Mouse (Mus musculus): ENCODE data around the gene Gm9513. TPM values are rescaled to one million over a fixed set of nuclear protein-coding genes. Genes with fewer than 3 reads are reported as not detected.

Gene Gm9513
- total and polyA plus RNA-seq, 3 experiments: not detected

DNA sequence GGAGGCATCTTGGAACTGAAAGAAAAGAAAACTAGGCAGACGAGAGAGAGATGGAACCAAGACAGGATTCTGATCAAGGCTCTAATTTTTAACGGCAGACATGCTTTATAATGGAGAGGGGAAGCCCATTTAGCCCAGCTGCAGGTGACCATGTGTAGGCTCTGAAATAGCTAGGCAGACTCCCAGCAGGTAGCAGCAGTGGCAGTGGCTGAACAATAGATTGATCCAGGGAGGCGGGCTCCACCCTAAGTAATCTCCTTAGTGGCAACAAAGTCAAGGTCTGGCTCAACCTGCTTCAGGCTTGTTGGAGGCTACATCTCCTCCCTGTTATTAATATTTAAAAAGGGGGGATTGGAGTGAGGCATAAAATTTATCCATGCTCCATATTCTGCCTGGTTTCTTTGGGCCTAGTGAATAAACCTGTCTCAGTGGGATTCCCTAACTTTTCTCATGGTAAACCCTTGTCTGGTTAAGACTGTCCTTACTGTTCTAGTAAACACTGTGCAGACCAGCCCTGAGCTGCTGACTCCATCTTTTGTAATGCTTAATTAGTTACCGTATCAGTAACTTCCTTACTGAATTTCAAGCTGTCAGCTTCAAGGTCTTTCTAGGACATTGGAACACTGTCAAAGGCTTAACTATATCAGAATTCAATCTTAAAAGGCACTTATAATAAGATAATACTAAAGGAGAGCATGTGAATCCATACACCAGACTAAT, 19.2 kb downstream of the Gm9513 start:
- H3K27ac ChIP-seq (ENCODE audit: control insufficient read depth, low read depth, low read length): no peak overlapping the region
- H3K36me3 ChIP-seq (ENCODE audit: control insufficient read depth in 1 of 2, insufficient read depth in 2 of 2, low read length in 2 of 2): no peaks in the 10 kb centered on the region
- DNase-seq (ENCODE audit: low read depth, low spot score): no peak
- TF ChIP-seq USF1 (IDR thresholded peaks at IDR 0.05; ENCODE audit: low read depth, low read length) (no peak), BHLHE40 (IDR thresholded peaks at IDR 0.05; ENCODE audit: borderline replicate concordance, low read depth, low read length) (no peak), KAT2A (conservative IDR thresholded peaks at IDR 0.05; ENCODE audit: low read depth, low read length) (no peak), MXI1 (IDR thresholded peaks at IDR 0.05; ENCODE audit: low read depth, low read length) (no peak), SMC3 (IDR thresholded peaks at IDR 0.05; ENCODE audit: low read depth, low read length) (no peak), MYB (IDR thresholded peaks at IDR 0.05; ENCODE audit: low read depth, low read length) (no peak), TBP (IDR thresholded peaks at IDR 0.05; ENCODE audit: low read depth, low read length) (no peak), TAL1 (IDR thresholded peaks at IDR 0.05; ENCODE audit: low read length) (no peak), GATA1 (IDR thresholded peaks at IDR 0.05; ENCODE audit: low read depth, low read length) (no peak), MAZ (IDR thresholded peaks at IDR 0.05; ENCODE audit: low read depth, low read length) (no peak), POLR2A (IDR thresholded peaks at IDR 0.05; ENCODE audit: control insufficient read depth in 1 of 2, insufficient read depth in 1 of 2, low read depth in 1 of 2, low read length in 2 of 2, poor library complexity in 1 of 2) (no peak), TCF12 (IDR thresholded peaks at IDR 0.05; ENCODE audit: low read depth, low read length) (no peak), ELF1 (IDR thresholded peaks at IDR 0.05; ENCODE audit: low read depth, low read length) (no peak), MEF2A (IDR thresholded peaks at IDR 0.05; ENCODE audit: extremely low read depth, insufficient replicate concordance, low read depth, low read length, poor library complexity, severe bottlenecking) (no peak), CHD2 (IDR thresholded peaks at IDR 0.05; ENCODE audit: low read length) (no peak), ZMIZ1 (IDR thresholded peaks at IDR 0.05; ENCODE audit: low read depth, low read length) (no peak)
- H3K4me3 ChIP-seq (ENCODE audit: control insufficient read depth in 1 of 2, insufficient read depth in 1 of 2, low read depth in 2 of 2, low read length in 2 of 2): no peak overlapping the region
- no peak overlapping the region for H3K9ac ChIP-seq (ENCODE audit: control insufficient read depth, low read depth, low read length, poor library complexity, severe bottlenecking)
- no peaks in the 10 kb centered on the region for H3K27me3 ChIP-seq (ENCODE audit: control insufficient read depth in 1 of 2, insufficient read depth in 2 of 2, low read length in 2 of 2)
- no peaks in the 10 kb centered on the region for H3K79me2 ChIP-seq (ENCODE audit: control insufficient read depth, insufficient read depth, low read length, poor library complexity)
- no peaks in the 10 kb centered on the region for H3K4me1 ChIP-seq (ENCODE audit: control insufficient read depth in 1 of 2, insufficient read depth in 2 of 2, low read length in 2 of 2)
- H3K9me3 ChIP-seq (replicated peaks; ENCODE audit: insufficient read depth, low read length): no peaks in the 10 kb centered on the region

DNA sequence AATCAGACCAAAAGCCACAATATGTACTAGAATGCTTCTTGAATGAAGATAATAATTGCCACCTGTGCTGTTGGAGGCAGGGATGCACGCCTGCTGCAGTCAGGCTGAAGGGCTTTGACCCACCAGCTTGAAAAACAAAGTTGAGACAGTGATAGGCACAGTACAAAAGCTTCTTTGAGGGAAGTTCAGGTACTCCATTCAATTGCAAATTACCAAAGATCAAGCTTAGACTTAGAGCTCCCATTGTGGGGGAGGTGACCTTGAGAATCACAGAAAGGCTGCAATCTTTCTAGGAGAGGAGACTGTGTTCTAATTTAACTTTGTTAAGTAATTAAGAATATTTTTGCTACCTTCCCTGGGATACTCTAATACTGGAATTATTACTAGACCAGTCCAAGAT, 20.4 kb downstream of the Gm9513 start:
- Histone ChIP-seq H3K27me3 (ENCODE audit: control insufficient read depth in 1 of 2, insufficient read depth in 2 of 2, low read length in 2 of 2) (no peaks in the 10 kb centered on the region), H3K9ac (ENCODE audit: control insufficient read depth, low read depth, low read length, poor library complexity, severe bottlenecking) (no peak overlapping the region), H3K4me3 (ENCODE audit: control insufficient read depth in 1 of 2, insufficient read depth in 1 of 2, low read depth in 2 of 2, low read length in 2 of 2) (no peak overlapping the region), H3K79me2 (ENCODE audit: control insufficient read depth, insufficient read depth, low read length, poor library complexity) (no peaks in the 10 kb centered on the region), H3K4me1 (ENCODE audit: control insufficient read depth in 1 of 2, insufficient read depth in 2 of 2, low read length in 2 of 2) (no peaks in the 10 kb centered on the region), H3K9me3 (replicated peaks; ENCODE audit: insufficient read depth, low read length) (no peaks in the 10 kb centered on the region), H3K27ac (ENCODE audit: control insufficient read depth, low read depth, low read length) (no peak overlapping the region), H3K36me3 (ENCODE audit: control insufficient read depth in 1 of 2, insufficient read depth in 2 of 2, low read length in 2 of 2) (no peaks in the 10 kb centered on the region)
- DNase-seq (ENCODE audit: low read depth, low spot score): no peak
- TF ChIP-seq TBP (IDR thresholded peaks at IDR 0.05; ENCODE audit: low read depth, low read length): no peak
- TF ChIP-seq MYB (IDR thresholded peaks at IDR 0.05; ENCODE audit: low read depth, low read length): no peak
- no peak for TF ChIP-seq ZNF384 (IDR thresholded peaks at IDR 0.05; ENCODE audit: low read depth, low read length)
- no peak for TF ChIP-seq POLR2AphosphoS5 (IDR thresholded peaks at IDR 0.05; ENCODE audit: borderline replicate concordance, low read depth, low read length)

Data from MEL (cell line).